Mouse (Mus musculus) ES-E14 (cell line): ENCODE results near the gene Afm. TPM values are rescaled to one million over a fixed set of nuclear protein-coding genes. Genes with fewer than 3 reads are reported as not detected.

Experiments
- DNase-seq: peaks from one replicate; pipeline ENCODE4 v3.0.0-alpha.2; 2013; ENCODE audit warnings: low read depth, low spot score
- H3K27ac ChIP-seq: 2 replicates; pipeline ENCODE4 v1.5.1; 2012; ENCODE audit warnings: low read depth, mild to moderate bottlenecking, low read length, moderate library complexity, mixed read lengths; ENCODE audit not compliant: poor library complexity, insufficient read depth, severe bottlenecking
- H3K36me3 ChIP-seq: 2 replicates; pipeline ENCODE4 v1.6.1; 2012; ENCODE audit warnings: mild to moderate bottlenecking, low read length, moderate library complexity, mixed read lengths; ENCODE audit not compliant: control insufficient read depth, poor library complexity, insufficient read depth, severe bottlenecking
- H3K4me1 ChIP-seq, 2 experiments: fragments of 150-350 bp in 1 of 2; sonication (generic) in 1 of 2; 2 replicates each; pipeline ENCODE4 v1.6.1; 2012; ENCODE audit warnings: low read length in 2 of 2, mild to moderate bottlenecking in 1 of 2, mixed read lengths in 1 of 2; ENCODE audit not compliant: control insufficient read depth in 2 of 2, insufficient read depth in 2 of 2, poor library complexity in 1 of 2
- H3K4me3 ChIP-seq, 2 experiments: fragments of 150-350 bp in 1 of 2; sonication (generic) in 1 of 2; 2 replicates each; pipeline ENCODE4 v1.5.1; 2012; ENCODE audit warnings: low read length in 2 of 2, low read depth in 1 of 2, mild to moderate bottlenecking in 1 of 2, mixed read lengths in 1 of 2; ENCODE audit not compliant: insufficient read depth in 1 of 2, poor library complexity in 1 of 2, severe bottlenecking in 1 of 2
- H3K9ac ChIP-seq: 2 replicates; pipeline ENCODE4 v1.6.1; 2012; ENCODE audit warnings: low read depth, mild to moderate bottlenecking, low read length, mixed read lengths; ENCODE audit not compliant: poor library complexity, insufficient read depth, severe bottlenecking
- H3K9me3 ChIP-seq: fragments of 150-350 bp; sonication (generic); 2 replicates; pipeline ENCODE4 v1.6.1; 2012; ENCODE audit warnings: low read depth, mild to moderate bottlenecking, low read length; ENCODE audit not compliant: control insufficient read depth, insufficient read depth
- CHD2 ChIP-seq: IDR thresholded peaks from 2 replicates; pipeline ENCODE4 v1.6.1; 2014; ENCODE audit warnings: mild to moderate bottlenecking, low read depth, low read length, inconsistent platforms
- HCFC1 ChIP-seq: IDR thresholded peaks from 2 replicates; pipeline ENCODE4 v1.6.1; 2012; ENCODE audit warnings: low read length, inconsistent platforms, borderline replicate concordance; ENCODE audit not compliant: insufficient read depth
- MAFK ChIP-seq: IDR thresholded peaks from 2 replicates; pipeline ENCODE4 v1.6.1; 2014; ENCODE audit warnings: mild to moderate bottlenecking, low read depth, low read length, inconsistent platforms; ENCODE audit not compliant: insufficient read depth
- ZC3H11A ChIP-seq: IDR thresholded peaks from 2 replicates; pipeline ENCODE4 v1.6.1; 2012; ENCODE audit warnings: low read depth, mild to moderate bottlenecking, inconsistent platforms, low read length, borderline replicate concordance
- ZNF384 ChIP-seq: IDR thresholded peaks from 2 replicates; pipeline ENCODE4 v1.6.1; 2012; ENCODE audit warnings: low read depth, low read length, inconsistent platforms
- in situ Hi-C, 2 experiments: fragments of 600-800 bp; cut with MboI; formaldehyde crosslinking; loops; one replicate each; pipeline ENCODE4 v1.15.1; 2025; ENCODE audit warnings: low sequenced_read_pairs in 2 of 2, inconsistent platforms in 1 of 2; ENCODE audit not compliant: unreplicated experiment in 2 of 2
- total RNA-seq: library from RNA; depleted of rRNA; stranded (reverse); fragments of 300-350 nt; gene quantifications from 2 replicates; pipeline ENCODE4 v1.2.3, GENCODE M21; 2012; rRNA removed

The Afm gene
- total RNA-seq, result not detected in 2 replicates

DNA sequence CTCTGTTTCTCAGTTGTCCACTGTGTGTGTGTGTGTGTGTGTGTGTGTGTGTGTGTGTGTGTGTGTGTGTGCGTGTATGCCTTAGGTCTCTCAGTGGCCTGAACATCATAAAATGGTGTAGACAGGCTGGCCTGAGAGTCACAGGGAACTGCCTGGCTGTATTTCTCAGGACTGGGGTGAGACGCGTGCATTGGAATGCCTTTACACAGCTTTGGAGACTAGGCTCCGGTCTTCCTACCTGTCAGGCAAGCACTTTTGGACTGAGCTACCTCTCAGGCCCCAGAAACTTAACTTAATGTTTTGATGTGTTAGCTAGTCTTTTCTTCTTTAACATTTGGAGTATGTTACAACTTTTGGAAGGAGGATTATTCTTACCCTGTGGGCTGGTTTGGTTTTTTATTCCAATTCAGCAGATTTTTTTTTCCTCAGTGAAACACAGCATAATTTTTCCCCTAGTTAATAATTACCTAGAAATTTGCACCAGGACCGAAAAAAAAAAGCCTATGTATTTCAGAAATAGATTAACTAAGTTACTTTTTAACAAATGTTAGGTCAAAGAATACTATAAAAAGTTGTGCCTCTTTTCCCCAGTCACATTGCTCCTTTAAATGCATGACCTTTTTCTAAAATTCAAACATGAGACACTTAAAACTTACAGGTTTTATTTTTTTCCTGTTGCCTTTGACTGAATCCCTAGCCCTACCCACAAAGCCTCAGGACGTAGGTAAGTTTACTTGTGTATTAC is at the start of gene Afm:
Gene Afm (plus strand): TSS at position 577 of the 745 bp plus-strand sequence.
- H3K9ac ChIP-seq, result no peak within 1 kb of the TSS
- in situ Hi-C loops, result no loop called here
- no peak within 1 kb of the TSS for H3K27ac ChIP-seq
- H3K4me1 ChIP-seq, result no peaks in the 10 kb centered on the region
- no peak for TF ChIP-seq ZC3H11A
- no peak for TF ChIP-seq CHD2
- TF ChIP-seq ZNF384, result no peak
- no peak for TF ChIP-seq HCFC1
- TF ChIP-seq MAFK, result no peak
- H3K4me3 ChIP-seq, result no peak within 1 kb of the TSS
- DNase-seq, result no peak
- H3K9me3 ChIP-seq, result no peaks in the 10 kb centered on the region
- no peaks in the 10 kb centered on the region for H3K36me3 ChIP-seq

- H3K4me1 ChIP-seq, result no peaks in the 10 kb centered on the region
- no peak for DNase-seq
- H3K4me3 ChIP-seq, result no peak overlapping the region
- H3K9me3 ChIP-seq, result no peaks in the 10 kb centered on the region
- H3K27ac ChIP-seq, result no peak overlapping the region
- TF ChIP-seq HCFC1, result no peak
- no peak for TF ChIP-seq ZNF384
- TF ChIP-seq CHD2, result no peak
- H3K36me3 ChIP-seq, result no peaks in the 10 kb centered on the region
- in situ Hi-C loops, result no loop called here
- H3K9ac ChIP-seq, result no peak overlapping the region
Measured at GRCm38 (mm10) chr5:90470836-90471235, 47.9 kb upstream of the Afm start.

GRCm38 (mm10) chr5:90473902-90474301 is 44.8 kb upstream of the Afm start:
- H3K4me3 ChIP-seq, result no peak overlapping the region
- no peaks in the 10 kb centered on the region for H3K36me3 ChIP-seq
- no peaks in the 10 kb centered on the region for H3K9me3 ChIP-seq
- no peaks in the 10 kb centered on the region for H3K4me1 ChIP-seq
- no peak overlapping the region for H3K9ac ChIP-seq
- in situ Hi-C loops, result no loop called here
- H3K27ac ChIP-seq, result no peak overlapping the region
- DNase-seq, result no peak
- TF ChIP-seq ZC3H11A, result no peak
- TF ChIP-seq CHD2, result no peak
- TF ChIP-seq ZNF384, result no peak
- TF ChIP-seq HCFC1, result no peak
- TF ChIP-seq MAFK, result no peak

- in situ Hi-C loops, result no loop called here
- H3K36me3 ChIP-seq, result no peaks in the 10 kb centered on the region
- H3K9ac ChIP-seq, result no peak overlapping the region
- DNase-seq, result no peak
- H3K27ac ChIP-seq, result no peak overlapping the region
- TF ChIP-seq CHD2 (no peak), ZC3H11A (no peak), MAFK (no peak), ZNF384 (no peak), HCFC1 (no peak)
- no peaks in the 10 kb centered on the region for H3K4me1 ChIP-seq
- no peak overlapping the region for H3K4me3 ChIP-seq
- H3K9me3 ChIP-seq, result no peaks in the 10 kb centered on the region
Measured at GRCm38 (mm10) chr5:90474369-90474768, 44.4 kb upstream of the Afm start.

DNA sequence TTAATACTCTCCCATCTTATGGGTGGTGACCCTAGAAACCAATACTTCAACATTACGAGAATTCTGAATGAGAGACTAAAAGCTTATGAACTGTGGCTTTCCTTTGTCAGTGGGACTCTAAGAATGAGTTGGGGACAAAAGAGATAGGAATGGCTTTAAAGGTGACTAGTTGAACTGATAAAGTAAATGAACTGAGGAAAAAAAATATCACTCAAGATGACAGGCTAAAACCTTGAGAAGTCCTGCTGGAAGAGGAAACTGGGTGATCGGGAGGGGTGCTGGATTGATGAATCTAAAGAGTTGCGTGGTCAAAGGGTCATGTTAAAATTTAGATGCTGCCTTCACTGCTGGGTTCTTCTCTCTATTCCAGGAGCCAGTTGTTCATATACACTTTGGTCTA is 42.0 kb upstream of the Afm start:
- in situ Hi-C loops, result no loop called here
- DNase-seq, result no peak
- Histone ChIP-seq H3K27ac (no peak overlapping the region), H3K36me3 (no peaks in the 10 kb centered on the region), H3K9me3 (no peaks in the 10 kb centered on the region), H3K9ac (no peak overlapping the region), H3K4me3 (no peak overlapping the region), H3K4me1 (no peaks in the 10 kb centered on the region)
- TF ChIP-seq HCFC1, result no peak
- TF ChIP-seq CHD2, result no peak
- TF ChIP-seq MAFK, result no peak
- TF ChIP-seq ZC3H11A, result no peak
- TF ChIP-seq ZNF384, result no peak
